Mouse (Mus musculus) heart, embryonic 10.5 days (tissue): ENCODE results near the gene Ttll9. TPM values are rescaled to one million over a fixed set of nuclear protein-coding genes. Genes with fewer than 3 reads are reported as not detected.

ENCODE experiments used
- DNase-seq: peaks from one replicate; pipeline ENCODE4 v3.0.0-alpha.2; 2017; ENCODE audit warnings: low spot score
- H3K27ac ChIP-seq: fragments of 300-500 bp; sonication (generic); 2 replicates; pipeline ENCODE4 v1.5.1; 2016; ENCODE audit warnings: mild to moderate bottlenecking
- H3K27me3 ChIP-seq: fragments of 300-500 bp; sonication (generic); 2 replicates; pipeline ENCODE4 v1.6.1; 2016; ENCODE audit warnings: mild to moderate bottlenecking; ENCODE audit not compliant: poor library complexity, insufficient read depth, severe bottlenecking
- H3K36me3 ChIP-seq: fragments of 300-500 bp; sonication (generic); 2 replicates; pipeline ENCODE4 v1.6.1; 2016; ENCODE audit warnings: mild to moderate bottlenecking, moderate library complexity
- H3K4me1 ChIP-seq: fragments of 300-500 bp; sonication (generic); 2 replicates; pipeline ENCODE4 v1.6.1; 2016; ENCODE audit warnings: mild to moderate bottlenecking
- H3K4me3 ChIP-seq: fragments of 300-500 bp; sonication (generic); 2 replicates; pipeline ENCODE4 v1.5.1; 2016; ENCODE audit warnings: mild to moderate bottlenecking, moderate library complexity
- H3K9me3 ChIP-seq: fragments of 300-500 bp; sonication (generic); 2 replicates; pipeline ENCODE4 v1.6.1; 2016; ENCODE audit warnings: mild to moderate bottlenecking, moderate library complexity
- WGBS: fragments of 180-500 bp; shearing (Covaris S2); methylation state at CpG from one replicate; pipeline ENCODE4 v1.1.7; 2016; 5-methylcytosine and 5-hydroxymethylcytosine counted together
- polyA plus RNA-seq: library from polyadenylated mRNA; unstranded; fragments of >200 nt; fragmentation: Nextera tagmentation; extraction: Ambion mirVana; gene quantifications from 2 replicates; pipeline ENCODE4 v1.2.1, GENCODE M21; 2016

Gene Ttll9
- 0.47 and 0.85 TPM in 2 replicates for polyA plus RNA-seq

GRCm38 (mm10) chr2:152962091-152962793 is at the start of gene Ttll9:
TSS of gene Ttll9 (plus strand) at chr2:152962485.
- peaks cover 9% of the 10 kb centered on the region; the same call in 1 of the 2 replicates for H3K27me3 ChIP-seq
- 0 out of 2 replicates have a peak within 1 kb of the TSS, but pooled peaks have one; percentile 37 for H3K27ac ChIP-seq
- H3K4me1 ChIP-seq = 0 out of 2 replicates have a peak, but pooled peaks cover 2% of the 10 kb centered on the region
- no peaks in the 10 kb centered on the region for H3K9me3 ChIP-seq
- DNase-seq = peak; percentile 82
- 2% methylated on average over 34 of the region's 34 CpGs for WGBS
- H3K36me3 ChIP-seq = no peaks in the 10 kb centered on the region
- H3K4me3 ChIP-seq = peak within 1 kb of the TSS; percentile 60

DNA sequence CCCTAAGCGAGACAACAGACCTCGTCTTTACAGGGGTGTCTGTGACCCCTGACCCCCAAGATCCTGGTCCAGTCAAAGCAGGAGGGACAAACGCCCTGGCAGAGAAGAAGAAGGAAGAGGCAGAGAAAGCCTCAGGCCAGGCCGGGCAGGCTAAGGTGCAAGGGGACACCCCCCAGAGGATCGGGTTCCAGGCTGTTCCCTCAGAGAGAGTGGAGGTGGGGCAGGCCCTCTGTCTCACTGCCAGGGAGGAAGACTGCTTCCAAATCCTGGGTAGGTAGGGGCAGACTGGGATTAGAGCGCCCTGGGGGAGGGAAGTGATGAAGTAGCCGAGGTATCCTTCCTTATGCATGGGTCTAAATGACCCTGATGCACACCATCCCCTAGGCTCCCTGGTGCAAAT is 48.8 kb upstream of the Ttll9 start:
- peaks cover 42% of the 10 kb centered on the region for H3K4me1 ChIP-seq
- H3K27ac ChIP-seq = no peak overlapping the region

DNA sequence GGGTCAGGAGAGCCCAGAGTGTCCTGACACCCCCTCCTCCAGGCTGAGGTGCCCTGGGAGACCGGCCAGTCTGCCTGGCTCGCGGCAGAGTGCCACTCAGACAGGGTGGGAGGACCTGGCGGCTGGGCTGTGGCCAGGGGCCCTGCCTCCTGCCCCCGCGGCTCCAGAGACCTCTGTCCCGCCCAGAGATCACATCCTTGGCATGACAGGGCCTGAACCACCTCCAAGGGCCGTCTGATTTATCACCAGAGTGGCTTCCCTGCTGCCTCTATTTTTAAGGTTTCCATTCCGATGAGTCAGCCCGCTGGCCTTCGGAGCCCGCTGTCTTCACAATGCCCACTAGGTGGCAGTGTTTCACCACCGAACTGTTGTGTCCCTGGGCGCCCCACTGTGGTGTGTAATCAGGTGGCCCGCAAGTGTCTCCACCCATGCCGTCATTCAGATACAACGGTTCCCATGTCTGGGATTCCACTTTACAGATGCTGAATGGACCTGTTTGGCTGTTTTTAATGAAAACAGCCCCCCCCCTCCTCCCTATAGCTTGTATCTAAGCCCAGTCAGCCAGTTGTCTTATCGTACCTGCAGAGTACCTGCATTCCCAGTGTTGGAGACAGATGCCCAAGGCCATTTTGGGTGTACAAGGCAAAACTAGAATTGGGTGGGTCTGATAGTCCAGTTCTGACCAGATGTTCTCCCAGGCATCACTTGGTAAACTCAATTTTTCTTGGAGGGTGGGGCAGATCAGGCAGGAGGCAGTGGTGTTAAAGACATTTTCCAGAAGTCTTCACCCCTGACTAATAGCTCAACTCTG is 47.8 kb upstream of the Ttll9 start:
- peaks cover 65% of the 10 kb centered on the region for H3K27me3 ChIP-seq
- H3K9me3 ChIP-seq = no peaks in the 10 kb centered on the region
- WGBS = 4% methylated on average over 18 of the region's 18 CpGs
- no peaks in the 10 kb centered on the region for H3K36me3 ChIP-seq
- peak; percentile 89 for DNase-seq
- peak overlapping the region; percentile 49 for H3K4me3 ChIP-seq
- H3K27ac ChIP-seq = no peak overlapping the region
- peaks cover 49% of the 10 kb centered on the region for H3K4me1 ChIP-seq

More for the DNA sequence above, 48.8 kb upstream of the Ttll9 start:
- Histone ChIP-seq H3K36me3 (no peaks in the 10 kb centered on the region), H3K4me3 (no peak overlapping the region), H3K9me3 (no peaks in the 10 kb centered on the region), H3K27me3 (peaks cover 65% of the 10 kb centered on the region)
- 34% methylated on average over 7 of the region's 7 CpGs for WGBS
- DNase-seq = no peak

- 67% methylated on average over 4 of the region's 4 CpGs for WGBS
These were observed 46.8 kb upstream of the Ttll9 start for GRCm38 (mm10) chr2:152915453-152915852.

GRCm38 (mm10) chr2:152916111-152916510 is 46.2 kb upstream of the Ttll9 start:
- Histone ChIP-seq H3K36me3 (no peaks in the 10 kb centered on the region), H3K4me3 (no peak overlapping the region), H3K4me1 (peaks cover 46% of the 10 kb centered on the region), H3K9me3 (no peaks in the 10 kb centered on the region), H3K27me3 (peaks cover 67% of the 10 kb centered on the region), H3K27ac (no peak overlapping the region)
- DNase-seq = no peak
- WGBS = 47% methylated on average over 5 of the region's 5 CpGs

More at GRCm38 (mm10) chr2:152915453-152915852, 46.8 kb upstream of the Ttll9 start:
- no peak overlapping the region for H3K4me3 ChIP-seq
- peaks cover 49% of the 10 kb centered on the region for H3K4me1 ChIP-seq
- no peak overlapping the region for H3K27ac ChIP-seq
- no peaks in the 10 kb centered on the region for H3K9me3 ChIP-seq
- H3K27me3 ChIP-seq = peaks cover 67% of the 10 kb centered on the region
- H3K36me3 ChIP-seq = no peaks in the 10 kb centered on the region
- no peak for DNase-seq

- Histone ChIP-seq H3K4me1 (peaks cover 47% of the 10 kb centered on the region), H3K27me3 (peaks cover 57% of the 10 kb centered on the region), H3K9me3 (no peaks in the 10 kb centered on the region), H3K4me3 (no peak overlapping the region), H3K27ac (0 out of 2 replicates have a peak overlapping the region, but pooled peaks have one; percentile 36), H3K36me3 (no peaks in the 10 kb centered on the region)
- WGBS = 50% methylated on average over 9 of the region's 9 CpGs
- DNase-seq = no peak
These were observed 44.6 kb upstream of the Ttll9 start for GRCm38 (mm10) chr2:152917671-152918070.

- Histone ChIP-seq H3K36me3 (no peaks in the 10 kb centered on the region), H3K4me3 (no peak overlapping the region), H3K4me1 (peaks cover 62% of the 10 kb centered on the region), H3K27me3 (peaks cover 35% of the 10 kb centered on the region; the same call in 1 of the 2 replicates), H3K27ac (peak overlapping the region; percentile 45), H3K9me3 (no peaks in the 10 kb centered on the region)
- WGBS = 32% methylated on average over 7 of the region's 7 CpGs
- DNase-seq = no peak
These were observed 39.9 kb upstream of the Ttll9 start for GRCm38 (mm10) chr2:152922376-152922775.

DNA sequence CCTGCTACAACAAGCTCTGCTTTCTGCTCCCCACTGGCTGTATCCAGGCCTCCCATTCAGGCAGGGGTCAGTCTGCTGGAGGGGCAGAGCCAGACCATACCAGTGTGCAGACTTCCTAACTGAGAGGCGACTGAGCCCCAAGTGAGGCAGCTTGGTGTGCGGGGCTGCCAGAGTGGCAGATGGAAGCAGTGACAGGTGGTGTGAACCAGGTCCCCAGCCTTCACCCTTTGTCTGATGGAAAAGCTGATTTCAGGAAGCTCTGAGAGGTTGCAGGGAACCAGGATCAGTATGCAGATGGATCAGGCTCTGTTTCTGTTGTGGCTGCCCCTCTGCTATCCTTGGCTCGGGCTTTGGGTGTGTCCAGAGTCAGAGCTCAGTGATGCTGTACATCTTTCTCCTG is 38.7 kb upstream of the Ttll9 start:
- H3K36me3 ChIP-seq = no peaks in the 10 kb centered on the region
- no peak overlapping the region for H3K4me3 ChIP-seq
- no peaks in the 10 kb centered on the region for H3K9me3 ChIP-seq
- H3K4me1 ChIP-seq = peaks cover 61% of the 10 kb centered on the region
- peaks cover 33% of the 10 kb centered on the region; the same call in 1 of the 2 replicates for H3K27me3 ChIP-seq
- 0 out of 2 replicates have a peak overlapping the region, but pooled peaks have one; percentile 48 for H3K27ac ChIP-seq
- 79% methylated on average over 3 of the region's 3 CpGs for WGBS
- no peak for DNase-seq

DNA sequence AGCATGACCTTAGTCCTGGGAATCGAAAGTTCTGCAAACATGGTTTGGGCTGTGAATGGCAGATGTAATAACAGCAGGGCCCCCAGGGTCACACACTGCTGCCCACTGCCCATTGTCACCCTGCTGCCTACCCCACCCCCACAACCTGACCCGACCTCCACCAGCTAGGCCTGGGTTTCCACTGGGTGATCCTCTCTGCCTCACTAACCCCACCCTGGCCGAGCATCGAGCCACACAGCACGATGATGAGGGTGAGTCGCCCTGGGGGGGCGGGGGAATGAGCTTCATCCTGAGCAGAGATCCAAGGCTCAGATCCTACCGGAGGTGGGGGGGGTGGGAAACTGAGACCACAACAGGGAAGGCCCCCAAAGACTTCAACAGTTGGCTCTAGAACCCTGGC is 38.2 kb upstream of the Ttll9 start:
- Histone ChIP-seq H3K27ac (peak overlapping the region; percentile 48), H3K9me3 (no peaks in the 10 kb centered on the region), H3K27me3 (peaks cover 33% of the 10 kb centered on the region; the same call in 1 of the 2 replicates), H3K4me1 (peaks cover 56% of the 10 kb centered on the region), H3K4me3 (no peak overlapping the region), H3K36me3 (no peaks in the 10 kb centered on the region)
- 65% methylated on average over 8 of the region's 8 CpGs for WGBS
- no peak for DNase-seq

- H3K27ac ChIP-seq = peak overlapping the region; percentile 75
- no peaks in the 10 kb centered on the region for H3K36me3 ChIP-seq
- peaks cover 56% of the 10 kb centered on the region for H3K4me1 ChIP-seq
- no peak for DNase-seq
- peaks cover 33% of the 10 kb centered on the region; the same call in 1 of the 2 replicates for H3K27me3 ChIP-seq
- 59% methylated on average over 5 of the region's 5 CpGs for WGBS
- H3K4me3 ChIP-seq = no peak overlapping the region
- H3K9me3 ChIP-seq = no peaks in the 10 kb centered on the region
These were observed 37.7 kb upstream of the Ttll9 start for GRCm38 (mm10) chr2:152924543-152924942.

GRCm38 (mm10) chr2:152925189-152925872 is 37.0 kb upstream of the Ttll9 start:
- peaks cover 62% of the 10 kb centered on the region for H3K4me1 ChIP-seq
- WGBS = 38% methylated on average over 11 of the region's 11 CpGs
- H3K27ac ChIP-seq = peak overlapping the region; percentile 75

DNA sequence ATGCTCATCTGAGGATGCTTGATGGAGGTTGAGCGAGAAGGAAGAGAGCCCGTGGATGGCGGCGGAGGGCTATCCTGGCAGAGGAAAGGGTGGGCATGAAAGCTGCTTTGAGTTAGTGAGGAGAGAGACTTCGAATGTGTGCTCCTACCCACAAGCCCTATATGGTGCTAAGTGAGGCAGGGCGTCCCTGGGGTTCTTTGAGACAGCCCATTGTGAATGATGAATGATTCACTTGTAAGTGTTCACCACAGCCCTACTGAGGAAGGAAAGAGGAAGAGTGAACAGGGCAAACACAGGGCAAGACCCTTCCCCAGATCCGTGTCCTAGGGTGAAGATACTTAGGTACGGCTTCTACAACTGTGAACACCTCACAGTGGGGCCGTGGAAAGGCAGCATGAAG is 35.4 kb upstream of the Ttll9 start:
- Histone ChIP-seq H3K27me3 (peaks cover 41% of the 10 kb centered on the region), H3K27ac (peak overlapping the region; percentile 54; the same call in 1 of the 2 replicates), H3K36me3 (no peaks in the 10 kb centered on the region), H3K4me1 (peaks cover 74% of the 10 kb centered on the region), H3K4me3 (no peak overlapping the region), H3K9me3 (no peaks in the 10 kb centered on the region)
- DNase-seq = no peak
- 73% methylated on average over 9 of the region's 9 CpGs for WGBS

More at GRCm38 (mm10) chr2:152925189-152925872, 37.0 kb upstream of the Ttll9 start:
- no peaks in the 10 kb centered on the region for H3K9me3 ChIP-seq
- peaks cover 36% of the 10 kb centered on the region; the same call in 1 of the 2 replicates for H3K27me3 ChIP-seq
- H3K36me3 ChIP-seq = no peaks in the 10 kb centered on the region
- DNase-seq = no peak
- H3K4me3 ChIP-seq = no peak overlapping the region
